Mouse (Mus musculus) neutrophil, adult 59 days (primary cell): ENCODE data around the gene Bloc1s2. TPM values are rescaled to one million over a fixed set of nuclear protein-coding genes. Genes with fewer than 3 reads are reported as not detected.

Experiments
- total RNA-seq, 2 experiments: library from RNA; stranded (reverse); gene quantifications; 1 replicate in 1 of 2; 2 replicates in 1 of 2; pipeline ENCODE4 v1.2.4; 2023

The Bloc1s2 gene
- total RNA-seq: 10 to 100 TPM; 47.9 to 52.1 TPM

GRCm38 (mm10) chr19:44145702-44146567 is at the start of gene Bloc1s2:
Bloc1s2 (minus strand) TSS chr19:44146446.

GRCm38 (mm10) chr19:44192342-44192741 is 46.1 kb upstream of the Bloc1s2 start, which contains the start of gene Pkd2l1:
Pkd2l1 (minus strand) TSS chr19:44192442.

DNA sequence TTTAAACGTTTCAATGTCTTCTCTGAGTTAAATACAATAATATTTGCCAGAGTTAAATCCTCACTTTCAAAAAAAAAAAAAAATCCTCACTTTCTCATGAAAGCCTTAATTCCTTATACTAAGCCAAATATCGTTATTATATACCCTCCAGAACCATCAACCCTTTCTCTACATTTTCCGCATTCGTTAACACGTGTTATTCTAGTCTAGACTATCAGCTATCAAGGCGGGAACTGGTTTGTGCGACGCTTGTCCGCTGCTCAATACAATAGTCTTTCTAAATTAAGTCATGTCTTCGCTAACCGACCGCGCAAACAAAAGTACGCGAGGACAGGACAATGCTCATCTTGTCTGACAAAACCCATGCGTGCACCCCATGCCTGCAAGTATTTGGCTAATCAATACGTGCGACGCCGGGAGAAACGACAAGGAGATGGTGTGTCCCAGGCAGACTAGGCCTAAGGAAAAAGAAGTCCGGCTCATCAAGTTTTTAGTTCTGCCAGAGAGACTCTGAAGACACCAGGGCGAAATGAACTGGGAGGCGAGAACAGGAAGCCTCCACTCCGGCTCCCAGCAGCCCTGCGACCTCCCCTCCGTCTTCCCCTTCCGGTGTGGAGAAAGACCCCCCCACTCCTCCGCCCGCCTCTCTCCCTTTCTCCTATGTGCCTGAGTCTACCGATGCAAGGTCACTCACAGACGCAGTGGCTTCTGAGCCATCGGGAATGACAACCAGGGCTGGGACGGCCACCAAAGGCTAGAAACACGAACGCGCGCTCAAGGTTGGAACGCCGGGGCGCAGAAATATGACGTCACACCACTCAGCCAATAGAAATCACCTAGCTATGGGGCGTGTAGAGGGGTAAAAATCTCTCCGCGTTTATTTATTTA is 10.9 kb downstream of the Bloc1s2 start, which contains the start of gene Cwf19l1:
Gene Cwf19l1, minus strand, starts transcription at position 805 of the 888 bp plus-strand sequence.

DNA sequence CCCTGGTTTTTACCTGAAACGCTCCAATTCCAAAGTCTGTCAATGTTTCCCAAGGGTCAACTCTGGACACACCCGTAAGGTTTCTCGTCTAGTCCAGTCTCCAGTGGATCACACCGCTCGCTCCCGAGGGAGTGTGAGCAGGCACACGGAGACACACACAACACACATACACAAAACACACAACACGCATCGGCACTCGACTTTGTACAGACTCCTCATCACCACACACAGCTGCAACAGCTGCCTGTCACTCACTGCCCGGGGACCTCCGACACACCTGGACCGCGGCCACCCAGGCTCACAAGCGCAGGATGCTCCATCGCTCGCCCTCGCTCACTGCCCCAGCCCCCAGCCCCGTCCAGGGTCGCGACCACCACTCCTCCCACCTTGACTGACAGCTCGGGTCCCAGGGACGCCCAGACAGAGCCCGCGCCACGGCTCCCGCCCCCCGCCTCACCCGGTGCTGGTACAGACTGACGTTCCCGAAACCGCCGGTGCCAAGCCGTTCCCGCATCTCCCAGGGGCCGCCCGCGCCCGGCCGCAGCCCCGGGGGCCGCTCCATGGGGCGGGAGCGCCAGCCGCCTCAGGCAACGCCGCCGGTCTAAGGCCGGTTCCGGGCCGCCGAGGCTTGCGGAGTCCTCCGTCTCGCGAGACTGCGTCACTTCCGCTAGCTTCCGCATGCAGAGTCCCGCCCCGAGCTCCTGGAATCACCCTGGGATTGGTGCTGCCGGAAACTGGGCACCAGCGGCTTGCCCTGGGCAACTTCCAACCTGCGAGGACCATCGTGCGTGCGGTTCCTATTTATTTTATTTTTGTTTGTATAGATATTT is 39.2 kb downstream of the Bloc1s2 start, which contains the start of gene Chuk:
Gene Chuk, minus strand, starts transcription at position 650 of the 830 bp plus-strand sequence.

Other genes starting within 250 kb of the Bloc1s2 start
- 10 to 100 TPM; 18.9 to 20.0 TPM for gene Dnmbp, start 206.3 kb downstream of the Bloc1s2 start, total RNA-seq
- gene Cpn1, start 159.9 kb downstream of the Bloc1s2 start, total RNA-seq: under 1 TPM in 1 of 2 experiments, not detected in 1; 0.18 TPM
- gene Cyp2c23, start 117.2 kb downstream of the Bloc1s2 start, total RNA-seq: not detected
- 10 to 100 TPM; 29.6 to 41.3 TPM for gene Erlin1, start 76.7 kb downstream of the Bloc1s2 start, total RNA-seq
- 10 to 100 TPM; 33.1 to 39.0 TPM for gene Chuk, start 39.0 kb downstream of the Bloc1s2 start, total RNA-seq
- gene Cwf19l1, start 10.6 kb downstream of the Bloc1s2 start, total RNA-seq: 10 to 100 TPM; 10.2 to 10.4 TPM
- not detected for gene Pkd2l1, start 46.0 kb upstream of the Bloc1s2 start, total RNA-seq
- not detected for gene Scd3, start 56.8 kb upstream of the Bloc1s2 start, total RNA-seq
- 10 to 100 TPM; 12.2 to 13.1 TPM for gene Scd2, start 147.2 kb upstream of the Bloc1s2 start, total RNA-seq
- gene Scd4, start 186.6 kb upstream of the Bloc1s2 start, total RNA-seq: under 1 TPM; 0.11 to 0.26 TPM